Mouse (Mus musculus): ENCODE data around the gene Ptprm. TPM values are rescaled to one million over a fixed set of nuclear protein-coding genes. Genes with fewer than 3 reads are reported as not detected.
A peak's percentile ranks its signal among the peaks of the same experiment; 100 is the strongest.

Gene Ptprm
- total RNA-seq, 2 experiments from 2014 or later = 31.2 to 33.6 TPM

DNA sequence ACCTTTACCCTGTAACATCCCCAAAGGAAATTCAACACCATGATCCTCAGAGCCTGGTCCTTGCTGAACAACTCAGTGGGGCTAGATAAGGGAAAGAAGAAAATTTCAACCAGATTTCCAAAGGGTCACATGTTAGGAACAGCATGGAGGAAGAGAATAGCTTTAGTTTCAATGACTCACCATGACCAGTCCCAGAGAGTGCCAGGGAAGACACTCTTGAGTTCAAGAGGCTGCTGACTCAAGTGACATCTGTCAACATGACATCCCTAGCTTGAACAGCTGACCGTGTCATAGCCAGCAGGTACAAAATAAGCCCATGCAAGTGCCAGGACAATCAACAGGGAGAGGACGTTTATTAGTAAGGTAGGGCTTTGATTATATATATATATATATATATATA lies 182.9 kb downstream of the Ptprm start:
- intact Hi-C loops (cut with DNase I; ENCODE audit: low total_unique reads) = no loop called here
- no peak for DNase-seq

- peak; percentile 35 for DNase-seq
- intact Hi-C loops (cut with DNase I; ENCODE audit: low total_unique reads) = no loop called here
Measured at GRCm38 (mm10) chr17:67170696-67171095, 183.6 kb downstream of the Ptprm start.

- intact Hi-C loops (cut with DNase I; ENCODE audit: low total_unique reads) = no loop called here
- DNase-seq = no peak
Measured at GRCm38 (mm10) chr17:67165876-67166275, 188.4 kb downstream of the Ptprm start.

- intact Hi-C loops (cut with DNase I; ENCODE audit: low total_unique reads) = no loop called here
Measured at GRCm38 (mm10) chr17:67159611-67160010, 194.6 kb downstream of the Ptprm start.

DNA sequence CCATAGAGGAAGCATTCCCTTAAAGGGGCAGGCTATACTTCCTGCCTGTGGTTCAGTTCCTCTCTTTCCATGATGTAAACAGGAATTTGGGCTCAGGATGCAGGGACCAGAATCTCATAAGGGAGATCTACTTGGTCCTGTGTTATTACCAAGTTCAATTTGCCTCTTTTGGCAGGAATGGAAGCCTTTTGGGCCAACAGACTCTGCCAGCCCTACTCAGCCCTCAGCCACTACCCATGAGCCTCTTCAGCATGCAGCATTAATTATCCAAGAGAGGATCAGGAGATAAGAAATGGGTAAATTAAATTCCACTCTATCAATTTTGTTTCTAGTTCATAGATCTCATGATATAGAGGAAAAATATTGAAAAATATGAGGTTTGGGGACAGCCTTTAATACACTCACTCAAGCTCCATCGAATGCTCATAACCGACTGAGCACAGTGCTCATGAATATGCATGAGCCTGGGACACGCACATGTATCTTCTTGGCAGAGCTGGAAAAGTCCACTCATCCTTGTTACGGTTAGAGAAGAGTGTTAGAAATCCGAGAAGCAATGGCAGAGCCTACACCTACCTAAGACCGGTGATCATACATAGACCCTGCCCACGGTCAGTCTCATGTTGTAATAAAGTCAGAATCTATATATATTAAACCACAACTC lies 197.0 kb downstream of the Ptprm start:
- no peak for DNase-seq
- intact Hi-C loops (cut with DNase I; ENCODE audit: low total_unique reads) = no loop called here

More at GRCm38 (mm10) chr17:67159611-67160010, 194.6 kb downstream of the Ptprm start:
- no peak for DNase-seq

DNA sequence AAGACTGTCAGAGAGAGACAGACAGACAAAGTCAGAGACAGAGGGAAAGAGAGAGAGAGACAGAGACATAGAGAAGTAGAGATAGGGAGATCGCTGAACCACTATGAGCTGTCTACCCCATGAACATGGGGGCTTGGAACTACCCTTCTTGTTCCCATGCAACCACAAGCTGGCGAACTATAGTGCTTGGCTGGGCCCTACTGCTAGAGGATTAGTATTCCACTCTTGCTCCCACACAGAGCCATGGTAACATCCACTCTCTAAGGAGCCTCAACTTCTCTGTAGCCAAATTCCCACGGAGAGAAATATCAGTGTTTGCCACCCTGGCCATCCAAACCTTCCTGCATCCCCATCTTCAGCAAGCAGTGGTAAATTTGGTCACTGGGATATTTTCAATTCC lies 202.0 kb downstream of the Ptprm start:
- no peak for DNase-seq
- intact Hi-C loops (cut with DNase I; ENCODE audit: low total_unique reads) = no loop called here

- intact Hi-C loops (cut with DNase I; ENCODE audit: low total_unique reads) = no loop called here
Measured at GRCm38 (mm10) chr17:67150441-67150840, 203.8 kb downstream of the Ptprm start.

GRCm38 (mm10) chr17:67142183-67142756 lies 212.0 kb downstream of the Ptprm start:
- intact Hi-C loops (cut with DNase I; ENCODE audit: low total_unique reads) = no loop called here

More at GRCm38 (mm10) chr17:67150441-67150840, 203.8 kb downstream of the Ptprm start:
- no peak for DNase-seq

DNA sequence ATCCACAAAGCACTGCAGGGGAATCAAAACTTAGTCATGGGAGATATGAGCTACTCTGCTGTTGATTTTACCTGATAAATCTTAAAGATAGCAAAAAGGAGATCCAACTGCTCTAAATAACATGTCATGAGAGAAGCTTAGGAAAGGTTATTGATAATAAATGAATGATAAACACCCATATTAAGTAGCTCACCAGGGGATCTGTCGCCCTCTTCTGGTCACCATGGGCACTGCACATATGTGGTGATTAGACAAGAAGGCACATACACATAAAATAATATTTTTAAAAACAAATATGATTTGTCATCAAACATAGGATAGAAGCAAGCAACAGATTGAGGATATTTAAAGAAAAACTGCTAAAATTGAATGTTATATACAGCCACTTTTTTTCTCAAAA lies 213.8 kb downstream of the Ptprm start:
- DNase-seq = no peak
- intact Hi-C loops (cut with DNase I; ENCODE audit: low total_unique reads) = no loop called here

More at GRCm38 (mm10) chr17:67142183-67142756, 212.0 kb downstream of the Ptprm start:
- no peak for DNase-seq

DNA sequence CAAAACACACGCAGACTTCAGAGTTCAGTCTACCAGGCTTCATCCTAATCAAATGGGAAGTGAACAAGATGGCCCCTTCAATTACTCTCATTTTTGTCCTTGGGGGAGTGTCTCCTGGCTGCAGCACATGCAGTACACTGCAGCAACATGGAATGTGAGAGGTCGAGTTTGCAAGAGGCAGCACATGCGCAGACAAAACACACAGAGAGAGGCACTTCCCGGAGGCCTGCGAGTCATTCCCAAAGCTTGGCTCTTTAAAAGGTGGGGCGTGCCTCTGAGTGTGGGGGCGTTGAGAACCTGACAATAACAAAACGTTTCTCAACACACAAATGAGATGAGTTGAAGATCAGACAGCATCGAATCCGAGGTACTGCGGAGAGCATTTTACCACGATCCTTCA lies 215.3 kb downstream of the Ptprm start:
- intact Hi-C loops (cut with DNase I; ENCODE audit: low total_unique reads) = no loop called here

DNA sequence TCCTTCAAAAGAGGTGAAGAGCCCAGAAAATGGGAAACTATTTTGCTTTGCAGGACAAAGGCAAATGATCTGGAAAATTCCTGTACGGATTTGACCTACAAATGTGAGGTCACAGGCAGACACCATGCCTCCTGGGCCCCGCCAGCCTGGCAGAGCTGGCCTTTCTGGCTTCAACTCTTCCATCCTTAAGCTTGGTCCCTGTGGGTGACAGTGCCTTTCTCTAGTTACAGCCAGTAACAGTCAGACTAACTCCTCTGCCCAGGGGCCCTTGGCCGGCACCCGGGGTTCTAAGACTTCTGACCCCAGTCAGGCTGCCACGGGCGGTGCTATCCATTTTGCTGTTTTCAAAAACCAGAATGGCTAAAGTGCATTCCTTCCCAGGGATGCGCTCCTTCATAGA lies 217.4 kb downstream of the Ptprm start:
- intact Hi-C loops (cut with DNase I; ENCODE audit: low total_unique reads) = no loop called here
- DNase-seq = no peak

More for the DNA sequence above, 215.3 kb downstream of the Ptprm start:
- no peak for DNase-seq

- intact Hi-C loops (cut with DNase I; ENCODE audit: low total_unique reads) = no loop called here
- DNase-seq = no peak
Measured at GRCm38 (mm10) chr17:67136421-67136820, 217.8 kb downstream of the Ptprm start.

DNA sequence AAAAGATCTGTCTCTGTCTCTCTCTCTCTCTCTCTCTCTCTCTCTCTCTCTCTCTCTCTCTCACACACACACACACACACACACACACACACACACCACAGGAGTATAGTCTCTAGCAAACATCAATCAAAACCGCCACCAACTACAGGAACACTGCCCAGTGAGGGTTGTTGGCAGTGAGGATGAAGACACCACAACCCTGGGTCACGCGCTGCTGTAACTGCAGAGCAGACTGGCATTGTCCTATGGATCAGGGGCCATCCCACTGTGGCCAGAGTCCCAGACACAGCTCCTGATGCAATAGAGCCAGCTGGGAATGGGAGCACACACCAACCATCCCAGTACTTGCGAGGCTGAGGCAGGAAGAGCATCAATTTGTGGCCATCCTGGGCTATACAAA lies 220.0 kb downstream of the Ptprm start:
- DNase-seq = no peak
- intact Hi-C loops (cut with DNase I; ENCODE audit: low total_unique reads) = no loop called here

GRCm38 (mm10) chr17:67133440-67134103 lies 220.7 kb downstream of the Ptprm start:
- DNase-seq = peak; percentile 46
- intact Hi-C loops (cut with DNase I; ENCODE audit: low total_unique reads) = no loop called here

DNA sequence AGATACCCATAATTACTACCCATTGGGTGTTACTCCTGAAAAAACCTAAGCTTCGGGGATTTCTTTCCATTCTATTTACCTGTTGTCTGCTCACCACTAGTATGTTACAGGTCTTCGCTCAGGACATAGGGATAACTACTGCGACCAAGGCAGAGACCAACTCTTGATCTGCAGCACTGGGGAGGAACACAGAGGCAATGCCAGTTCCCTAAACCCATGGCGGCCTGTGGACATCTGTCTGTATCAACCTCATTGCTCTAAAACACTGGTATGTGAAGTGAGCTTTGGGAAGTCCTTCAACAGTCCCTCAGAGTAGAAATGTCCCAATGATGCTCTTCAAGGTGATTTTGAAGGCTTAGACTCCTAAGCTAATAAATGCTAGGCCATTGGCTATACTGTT lies 221.2 kb downstream of the Ptprm start:
- DNase-seq = no peak
- intact Hi-C loops (cut with DNase I; ENCODE audit: low total_unique reads) = no loop called here

DNA sequence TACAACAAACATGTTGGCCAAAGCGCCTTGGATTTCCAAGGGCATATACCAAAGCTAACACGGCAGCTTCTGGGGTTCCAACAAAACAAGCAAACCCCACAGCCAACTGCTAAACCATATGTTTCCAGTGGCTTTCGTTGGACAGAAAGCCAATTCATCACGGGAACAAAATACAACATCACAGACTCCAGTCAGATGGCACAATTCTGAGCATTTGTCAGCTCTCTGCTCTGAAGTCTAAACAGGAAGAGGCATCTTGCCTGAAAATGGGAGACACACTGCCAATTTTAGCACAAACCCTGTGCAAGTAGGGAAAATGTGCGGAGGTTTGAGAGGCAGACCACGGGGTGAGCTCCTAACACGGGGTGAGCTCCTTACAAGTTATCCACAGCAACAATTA lies 226.7 kb downstream of the Ptprm start:
- DNase-seq = no peak
- intact Hi-C loops (cut with DNase I; ENCODE audit: low total_unique reads) = no loop called here

- no peak for DNase-seq
- intact Hi-C loops (cut with DNase I; ENCODE audit: low total_unique reads) = no loop called here
Measured at GRCm38 (mm10) chr17:67125596-67125995, 228.7 kb downstream of the Ptprm start.

DNA sequence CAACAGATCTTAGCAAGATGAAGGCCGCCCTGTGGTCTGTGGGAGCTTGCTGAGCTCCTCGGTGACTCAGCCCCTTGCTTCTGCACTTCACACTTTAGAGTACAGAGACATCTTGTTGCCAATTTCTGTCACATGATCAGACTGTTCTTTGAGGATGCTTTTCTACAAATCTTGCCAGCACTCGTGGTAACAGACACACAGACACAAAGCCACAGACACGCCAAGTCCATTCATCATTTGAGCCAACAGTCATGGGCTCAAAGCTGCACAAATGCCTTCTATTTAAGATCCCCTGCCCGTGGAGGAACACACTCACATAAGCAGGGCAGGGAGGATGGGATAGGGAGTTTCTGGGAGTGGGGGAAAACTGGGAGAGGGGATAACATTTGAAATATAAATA lies 230.0 kb downstream of the Ptprm start:
- intact Hi-C loops (cut with DNase I; ENCODE audit: low total_unique reads) = no loop called here
- no peak for DNase-seq

GRCm38 (mm10) chr17:67123722-67124121 lies 230.5 kb downstream of the Ptprm start:
- intact Hi-C loops (cut with DNase I; ENCODE audit: low total_unique reads) = no loop called here
- DNase-seq = no peak

- intact Hi-C loops (cut with DNase I; ENCODE audit: low total_unique reads) = no loop called here
- no peak for DNase-seq
Measured at GRCm38 (mm10) chr17:67120863-67121262, 233.4 kb downstream of the Ptprm start.

Measured in gastrocnemius, postnatal 14 days (tissue).